Mouse (Mus musculus) kidney, postnatal 0 days (tissue): ENCODE results near the gene Gdpgp1. TPM values are rescaled to one million over a fixed set of nuclear protein-coding genes. Genes with fewer than 3 reads are reported as not detected.

Source experiments
- ATAC-seq: fragments of 200-750 bp; cut with Nextera tagmentation; replicated peaks from 2 replicates; pipeline ENCODE4 v1.8.0; 2017; ENCODE audit warnings: low read depth, moderate number of reproducible peaks, moderate TSS enrichment, moderate library complexity; ENCODE audit not compliant: low FRiP score
- DNase-seq: peaks from one replicate; pipeline ENCODE4 v3.0.0-alpha.2; 2016; ENCODE audit warnings: low spot score
- H3K27ac ChIP-seq: fragments of 300-500 bp; sonication (generic); 2 replicates; pipeline ENCODE4 v1.5.1; 2014; ENCODE audit warnings: mild to moderate bottlenecking
- H3K27me3 ChIP-seq: fragments of 300-500 bp; sonication (generic); 2 replicates; pipeline ENCODE4 v1.6.1; 2014; ENCODE audit warnings: low read length, mixed read lengths; ENCODE audit not compliant: insufficient read depth
- H3K36me3 ChIP-seq: fragments of 300-500 bp; sonication (generic); 2 replicates; pipeline ENCODE4 v1.6.1; 2014; ENCODE audit warnings: low read length, mixed read lengths; ENCODE audit not compliant: insufficient read depth
- H3K4me1 ChIP-seq: fragments of 300-500 bp; sonication (generic); replicated peaks from 2 replicates; pipeline ENCODE4 v1.6.1; 2014; ENCODE audit warnings: antibody characterized with exemption, low read length, mixed read lengths; ENCODE audit not compliant: insufficient read depth
- H3K4me2 ChIP-seq: fragments of 300-500 bp; sonication (generic); 2 replicates; pipeline ENCODE4 v1.6.1; 2014; ENCODE audit warnings: mild to moderate bottlenecking, low read length, moderate library complexity, mixed read lengths
- H3K4me3 ChIP-seq: fragments of 300-500 bp; sonication (generic); replicated peaks from 2 replicates; pipeline ENCODE4 v1.5.1; 2014; ENCODE audit warnings: low read depth, low read length
- H3K9ac ChIP-seq: fragments of 300-500 bp; sonication (generic); 2 replicates; pipeline ENCODE4 v1.6.1; 2014; ENCODE audit warnings: low read depth, low read length
- H3K9me3 ChIP-seq: fragments of 300-500 bp; sonication (generic); replicated peaks from 2 replicates; pipeline ENCODE4 v1.6.1; 2016; ENCODE audit warnings: low read length, inconsistent platforms, mixed read lengths
- CTCF ChIP-seq: IDR thresholded peaks from 2 replicates; pipeline ENCODE4 v1.5.1; 2016; ENCODE audit warnings: antibody characterized with exemption, low read depth, mild to moderate bottlenecking, moderate library complexity
- WGBS: fragments of 180-500 bp; shearing (Covaris S2); extraction: QIAGEN DNeasy Blood & Tissue Kit; methylation state at CpG from one replicate; pipeline ENCODE4 v1.1.7; 2014; 5-methylcytosine and 5-hydroxymethylcytosine counted together
- polyA plus RNA-seq: library from polyadenylated mRNA; unstranded; fragments of >200 nt; fragmentation: Nextera tagmentation; extraction: Ambion mirVana; gene quantifications from 2 replicates; pipeline ENCODE4 v1.2.1, GENCODE M21; 2015

Gene Gdpgp1
- polyA plus RNA-seq, 1 experiment from 2014 or later: 2.1 TPM

DNA sequence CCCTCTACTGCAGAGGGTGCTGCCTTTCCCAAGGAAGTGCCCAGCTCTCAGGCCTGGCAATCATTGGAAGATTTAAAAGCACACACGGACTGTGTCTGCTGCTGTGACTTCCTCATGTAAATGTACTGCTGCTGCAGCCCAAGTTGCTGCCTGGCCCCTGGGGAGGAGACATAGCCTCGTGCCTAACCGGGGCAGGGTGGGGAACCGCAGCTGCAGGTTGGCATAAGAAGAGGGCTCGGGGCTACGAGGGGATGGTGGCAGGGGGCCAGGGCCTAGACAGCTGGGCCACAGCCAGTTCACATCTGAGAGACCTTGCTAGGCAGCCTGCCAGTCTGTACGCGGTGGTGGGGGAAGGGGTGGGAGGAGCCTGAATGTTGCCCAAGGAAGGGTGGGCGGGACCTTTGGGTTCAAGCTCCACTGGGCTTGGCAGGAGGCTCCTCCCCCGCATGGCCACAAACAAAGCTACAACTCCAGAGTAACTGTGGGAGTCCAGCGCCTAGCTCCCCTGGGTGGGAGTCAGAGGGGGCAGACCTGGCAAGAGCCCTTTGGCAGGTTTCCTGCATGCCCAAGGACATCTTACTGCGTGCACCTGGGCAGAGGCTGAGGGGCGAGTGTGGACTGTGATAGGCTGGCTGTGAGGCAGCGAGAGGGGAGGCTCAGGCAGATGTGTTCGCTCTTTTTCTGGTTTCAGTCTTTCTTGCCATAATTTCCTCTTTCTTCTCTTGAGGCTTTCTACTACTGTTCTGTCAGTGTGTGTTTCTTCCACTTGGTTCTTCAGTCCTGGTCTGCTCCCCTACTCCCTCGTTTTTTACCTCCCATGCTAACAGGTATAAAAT lies 40.2 kb upstream of the Gdpgp1 start:
- peak; percentile 31; the same call in 1 of the 2 replicates for TF ChIP-seq CTCF
- Histone ChIP-seq H3K4me3 (no peak overlapping the region), H3K4me2 (peak overlapping the region; percentile 52), H3K9me3 (no peaks in the 10 kb centered on the region), H3K27me3 (no peaks in the 10 kb centered on the region), H3K27ac (peak overlapping the region; percentile 85), H3K9ac (peak overlapping the region; percentile 35), H3K36me3 (no peaks in the 10 kb centered on the region), H3K4me1 (peaks cover 38% of the 10 kb centered on the region)
- 7% methylated on average over 16 of the region's 16 CpGs for WGBS
- DNase-seq: peak; percentile 92
- ATAC-seq: peak; percentile 88

DNA sequence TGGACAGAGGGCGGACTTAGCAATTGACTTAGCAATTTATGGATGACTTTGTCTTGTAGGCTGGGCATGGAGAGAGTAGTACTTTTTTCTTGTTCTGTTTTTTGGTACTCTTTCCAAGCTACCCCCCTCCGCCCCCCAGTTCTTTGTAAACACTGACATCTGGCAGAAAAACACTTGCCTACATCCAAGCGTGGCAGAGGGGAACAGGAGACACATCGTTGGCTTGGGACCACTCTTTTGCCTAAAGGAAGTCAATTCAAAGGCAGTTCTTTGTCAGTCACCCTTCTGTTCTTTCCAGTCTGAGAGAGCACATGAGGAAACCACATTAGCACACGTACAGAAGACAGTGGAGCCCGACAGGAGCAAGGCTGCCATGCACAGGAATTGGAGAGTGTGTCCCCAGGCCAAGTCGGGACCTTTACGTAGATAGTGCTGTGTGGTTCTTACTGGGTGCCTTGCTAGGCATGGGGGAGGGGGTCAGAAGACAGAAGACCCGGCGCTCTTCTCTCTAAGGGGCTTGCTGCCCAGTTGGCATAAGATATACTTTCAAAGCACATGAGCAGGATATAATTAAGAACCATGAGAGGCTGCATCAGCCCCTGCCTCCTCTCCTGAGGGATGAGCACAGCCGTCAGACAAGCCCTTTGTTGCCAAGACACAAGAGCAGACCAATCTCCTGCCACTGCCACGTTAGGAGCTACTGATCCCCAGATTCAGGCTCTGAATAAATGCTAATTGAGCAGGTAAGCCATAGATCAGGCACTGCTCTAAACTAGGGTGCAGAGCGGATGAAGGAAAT lies 38.5 kb upstream of the Gdpgp1 start:
- Histone ChIP-seq H3K4me1 (peaks cover 39% of the 10 kb centered on the region), H3K27ac (no peak overlapping the region), H3K36me3 (no peaks in the 10 kb centered on the region), H3K4me2 (no peak overlapping the region), H3K9me3 (no peaks in the 10 kb centered on the region), H3K4me3 (no peak overlapping the region), H3K27me3 (no peaks in the 10 kb centered on the region), H3K9ac (no peak overlapping the region)
- no peak for ATAC-seq
- 73% methylated on average over 13 of the region's 13 CpGs for WGBS
- TF ChIP-seq CTCF: no peak
- DNase-seq: no peak

DNA sequence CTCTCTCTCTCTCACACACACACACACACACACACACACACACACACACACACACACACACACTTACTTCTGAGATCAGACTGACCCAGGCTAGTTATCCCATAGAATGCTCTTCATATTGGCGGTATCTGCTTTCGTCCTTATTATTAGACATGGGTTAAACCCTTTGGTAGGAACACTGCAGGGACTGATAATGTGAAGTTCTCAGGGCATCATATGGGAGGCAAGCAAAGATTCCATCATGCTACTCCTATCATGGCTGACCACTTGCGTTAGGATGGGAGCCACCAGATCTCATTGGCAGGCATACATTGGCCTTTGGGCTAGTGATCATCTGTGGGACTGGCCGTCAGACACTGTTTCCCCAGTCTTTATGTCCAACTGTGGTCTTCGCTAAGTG lies 37.5 kb upstream of the Gdpgp1 start:
- H3K27me3 ChIP-seq: no peaks in the 10 kb centered on the region
- no peaks in the 10 kb centered on the region for H3K36me3 ChIP-seq
- H3K9ac ChIP-seq: no peak overlapping the region
- no peak for ATAC-seq
- H3K4me1 ChIP-seq: peaks cover 49% of the 10 kb centered on the region
- no peak overlapping the region for H3K27ac ChIP-seq
- H3K4me3 ChIP-seq: no peak overlapping the region
- no peak for DNase-seq
- TF ChIP-seq CTCF: no peak
- no peaks in the 10 kb centered on the region for H3K9me3 ChIP-seq
- WGBS: 94% methylated on average over 5 of the region's 5 CpGs
- no peak overlapping the region for H3K4me2 ChIP-seq

DNA sequence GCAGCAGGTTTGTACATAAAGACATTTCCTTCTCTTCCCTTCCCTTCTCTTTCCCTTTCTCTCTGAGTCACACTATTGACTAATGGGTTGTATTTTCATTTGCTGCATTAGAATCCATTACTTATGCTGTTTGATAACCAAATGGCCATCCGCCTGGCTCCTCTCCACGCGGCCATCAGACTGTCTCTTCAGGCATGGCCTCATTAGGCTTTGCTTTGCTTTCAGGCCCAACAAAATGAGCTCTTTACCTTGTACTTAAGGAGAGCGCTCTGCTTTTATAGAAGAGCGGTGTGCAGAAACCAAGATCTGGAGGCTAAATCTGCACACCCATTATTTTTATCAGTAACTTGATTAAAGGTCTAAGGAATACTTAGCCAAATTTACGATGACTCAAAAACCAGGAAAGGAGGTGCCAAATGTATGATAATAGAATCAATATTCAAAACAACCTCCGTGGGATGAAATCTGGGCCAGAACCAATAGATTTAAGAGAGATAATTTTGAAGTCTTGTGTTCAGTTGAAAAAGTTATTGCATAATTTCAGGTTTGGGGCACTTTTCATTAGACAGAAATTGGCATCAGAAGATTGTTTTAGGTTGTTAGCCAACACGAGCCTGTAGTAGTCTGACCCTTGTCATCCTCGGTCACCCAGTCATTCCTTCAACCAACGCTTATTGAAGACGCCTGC lies 36.9 kb upstream of the Gdpgp1 start:
- Histone ChIP-seq H3K27me3 (no peaks in the 10 kb centered on the region), H3K9ac (no peak overlapping the region), H3K27ac (no peak overlapping the region), H3K36me3 (no peaks in the 10 kb centered on the region), H3K4me3 (no peak overlapping the region), H3K4me1 (peaks cover 50% of the 10 kb centered on the region), H3K9me3 (no peaks in the 10 kb centered on the region), H3K4me2 (no peak overlapping the region)
- DNase-seq (no peak), ATAC-seq (no peak)
- no peak for TF ChIP-seq CTCF
- 84% methylated on average over 10 of the region's 11 CpGs for WGBS

DNA sequence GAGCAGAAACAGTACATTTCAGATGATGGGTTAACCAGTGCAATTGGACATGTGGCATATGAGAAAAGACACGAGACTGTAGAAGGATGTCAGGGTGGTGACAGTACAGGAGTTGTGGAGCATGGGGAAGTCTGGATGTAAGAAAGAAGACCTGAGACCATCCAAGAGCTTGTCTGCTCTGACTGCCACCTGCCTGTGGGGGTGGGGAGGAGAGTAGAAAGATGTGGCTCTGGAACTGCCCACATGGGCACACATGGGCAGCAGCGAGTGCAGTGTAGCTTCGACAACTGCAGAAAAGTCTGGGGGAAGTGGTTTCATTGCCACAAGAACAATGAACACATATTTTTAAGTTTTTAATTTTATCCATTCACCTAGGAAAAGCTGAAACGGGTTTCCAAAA lies 35.3 kb upstream of the Gdpgp1 start:
- Histone ChIP-seq H3K4me3 (peak overlapping the region; percentile 67; the same call in 1 of the 2 replicates), H3K27me3 (no peaks in the 10 kb centered on the region), H3K4me2 (peak overlapping the region; percentile 83), H3K4me1 (peaks cover 38% of the 10 kb centered on the region), H3K9me3 (no peaks in the 10 kb centered on the region), H3K27ac (peak overlapping the region; percentile 86), H3K36me3 (no peaks in the 10 kb centered on the region), H3K9ac (peak overlapping the region; percentile 68; the same call in 1 of the 2 replicates)
- WGBS: 17% methylated on average over 4 of the region's 4 CpGs
- ATAC-seq: no peak
- DNase-seq: peak; percentile 31
- TF ChIP-seq CTCF: peak; percentile 2; the same call in 1 of the 2 replicates
